Mouse (Mus musculus): ENCODE data around the gene Slc7a8.
A peak's percentile ranks its signal among the peaks of the same experiment; 100 is the strongest.

Slc7a8 gene

GRCm38 (mm10) chr14:54701298-54701697 lies 80.4 kb downstream of the Slc7a8 start:
- DNase-seq (ENCODE audit: low read depth, low spot score), result peak; percentile 85

GRCm38 (mm10) chr14:54699586-54699985 lies 82.2 kb downstream of the Slc7a8 start:
- DNase-seq (ENCODE audit: low read depth, low spot score), result peak; percentile 82

GRCm38 (mm10) chr14:54698733-54699132 lies 83.0 kb downstream of the Slc7a8 start, which contains the start of gene Gm29776:
Gene Gm29776, minus strand, starts transcription at chr14:54698833.
- DNase-seq (ENCODE audit: low read depth, low spot score), result no peak

DNA sequence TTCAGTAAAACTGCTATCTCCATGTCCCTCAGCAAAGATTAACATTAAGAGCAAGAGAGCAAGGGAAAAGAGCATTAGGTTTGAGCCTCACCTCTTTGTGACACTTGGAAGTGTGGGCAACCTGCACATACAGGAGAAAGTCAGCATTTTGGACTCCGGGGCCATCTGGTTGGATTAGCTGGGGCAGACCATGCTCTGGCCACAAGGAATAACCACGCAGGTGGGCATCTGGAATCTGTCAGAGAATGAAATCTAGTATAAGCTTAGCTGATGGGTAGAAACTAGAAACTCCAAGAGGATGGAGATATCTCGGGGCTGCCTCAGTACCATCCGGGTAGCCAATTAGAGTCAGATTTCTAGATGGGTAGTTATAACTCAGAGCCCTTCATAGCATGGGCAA lies 85.0 kb downstream of the Slc7a8 start:
- no peak for DNase-seq (ENCODE audit: low read depth, low spot score)

DNA sequence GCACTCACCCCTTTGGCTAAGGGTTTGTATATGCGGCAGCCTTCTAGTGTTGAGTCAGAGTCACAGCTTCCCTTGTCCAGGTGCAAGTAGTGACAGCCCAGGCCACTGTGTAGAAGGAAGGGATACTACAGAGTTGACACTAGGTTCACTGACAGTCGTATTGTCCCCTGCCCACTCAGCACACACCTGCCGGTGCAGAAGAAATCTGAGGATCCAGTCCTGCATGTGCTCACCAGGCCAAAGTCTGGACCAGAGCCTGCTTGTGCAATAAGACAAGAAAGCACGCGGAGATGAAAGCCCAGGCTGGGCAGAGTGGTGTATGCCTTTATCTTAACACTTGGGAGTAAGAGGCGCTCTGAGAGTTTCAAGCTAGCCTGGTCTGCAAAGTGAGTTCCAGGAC lies 86.7 kb downstream of the Slc7a8 start:
- no peak for DNase-seq (ENCODE audit: low read depth, low spot score)

DNA sequence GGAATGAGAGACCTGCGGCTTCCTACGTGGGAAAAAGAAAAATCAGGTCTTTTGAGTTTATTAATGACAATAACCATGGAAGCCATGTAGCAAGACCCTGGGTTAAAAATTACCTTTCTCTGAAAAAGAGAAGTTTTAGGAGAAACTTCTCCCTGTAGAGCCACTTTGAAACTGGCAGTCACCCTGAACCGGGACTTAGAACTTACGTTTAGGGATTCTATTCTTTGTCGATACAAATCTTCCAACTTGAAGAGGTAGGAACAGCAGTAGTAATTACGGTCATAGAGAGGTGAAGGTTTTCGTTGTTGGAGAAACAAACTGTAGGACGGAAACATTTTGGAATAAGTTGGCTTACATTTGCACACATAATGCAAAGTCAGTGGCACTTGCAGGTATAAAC lies 94.5 kb downstream of the Slc7a8 start:
- no peak for DNase-seq (ENCODE audit: low read depth, low spot score)

DNA sequence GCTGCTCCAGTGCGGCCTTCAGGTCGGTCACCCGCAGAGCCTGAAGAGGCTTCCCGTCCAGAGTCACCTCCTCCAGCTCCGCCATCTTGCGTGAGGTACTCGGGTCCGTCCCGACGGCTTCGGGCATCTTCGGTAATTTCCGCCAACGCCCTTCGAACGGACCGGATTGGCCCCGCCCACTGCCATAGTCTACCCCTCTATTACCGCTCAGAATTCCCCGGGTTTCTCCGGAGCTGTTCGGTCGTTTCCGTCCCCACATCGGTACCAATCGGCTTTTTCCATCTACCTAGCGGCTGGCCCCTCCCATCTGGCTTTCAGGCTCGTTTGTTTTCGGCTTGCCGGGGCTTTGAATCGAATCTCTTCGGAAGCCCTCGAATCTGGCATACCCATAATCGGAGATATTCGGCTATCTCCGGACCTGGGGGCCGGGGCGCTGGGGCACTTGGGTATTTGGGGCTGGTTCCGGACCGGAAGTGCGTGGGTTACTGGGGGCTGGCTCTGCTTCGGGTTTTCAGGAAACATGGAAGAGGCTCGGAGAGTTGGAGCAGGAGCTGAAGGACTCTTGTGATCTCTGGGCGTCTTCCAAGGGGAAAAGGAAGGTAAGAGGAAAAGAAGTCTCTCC lies 95.1 kb downstream of the Slc7a8 start, which contains the start of gene Acin1:
Gene Acin1, minus strand, starts transcription at position 410 of the 622 bp plus-strand sequence.
- peak; percentile 98 for DNase-seq (ENCODE audit: low read depth, low spot score)

DNA sequence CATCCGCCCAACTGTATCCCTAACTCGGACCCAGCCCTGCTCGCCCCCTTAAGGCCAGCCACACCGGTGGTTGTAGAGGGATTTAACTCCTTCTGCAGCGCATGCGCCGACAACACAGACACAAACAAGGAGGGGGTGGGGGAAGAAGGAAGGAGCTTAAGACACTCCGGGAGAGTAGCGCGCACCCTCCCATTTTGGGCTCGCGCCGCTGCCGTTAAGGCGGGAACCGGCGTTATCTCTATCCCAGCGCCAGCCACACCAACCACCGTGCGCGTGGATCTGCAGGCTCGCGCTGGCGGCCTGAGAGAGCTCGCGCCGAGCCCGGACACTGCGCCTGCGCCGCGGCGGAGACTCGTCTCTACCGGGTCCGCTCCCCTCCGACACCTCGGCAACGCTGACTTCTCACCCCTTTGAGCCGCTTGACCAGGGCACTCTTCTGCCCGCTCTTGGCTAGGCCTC lies 95.7 kb downstream of the Slc7a8 start, which contains the start of gene 1700123O20Rik:
Gene 1700123O20Rik, plus strand, starts transcription at position 154 of the 459 bp plus-strand sequence.
- DNase-seq (ENCODE audit: low read depth, low spot score), result peak; percentile 97

- DNase-seq (ENCODE audit: low read depth, low spot score), result no peak
Observed at GRCm38 (mm10) chr14:54685471-54685870, 96.3 kb downstream of the Slc7a8 start.

DNA sequence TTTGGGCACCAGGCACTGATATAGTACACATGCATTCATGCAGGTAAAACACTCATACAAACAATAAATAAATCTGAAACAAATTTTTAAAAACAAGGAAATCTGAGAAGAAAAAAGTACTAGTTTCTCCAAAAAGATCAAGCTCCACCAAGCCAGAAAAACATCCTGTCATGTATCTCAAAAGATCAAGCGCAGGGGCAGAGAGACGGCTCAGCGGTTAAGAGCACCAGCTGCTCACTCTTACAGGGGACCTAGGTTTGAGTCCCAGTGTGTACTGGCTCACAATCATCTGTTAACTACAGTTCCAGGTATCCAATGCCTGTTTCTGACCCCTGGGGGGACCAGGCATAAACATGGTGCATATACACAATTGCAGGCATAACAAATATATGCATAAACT lies 99.3 kb downstream of the Slc7a8 start:
- no peak for DNase-seq (ENCODE audit: low read depth, low spot score)

- DNase-seq (ENCODE audit: low read depth, low spot score), result peak; percentile 36
Observed at GRCm38 (mm10) chr14:54678657-54679304, 103.0 kb downstream of the Slc7a8 start.

DNA sequence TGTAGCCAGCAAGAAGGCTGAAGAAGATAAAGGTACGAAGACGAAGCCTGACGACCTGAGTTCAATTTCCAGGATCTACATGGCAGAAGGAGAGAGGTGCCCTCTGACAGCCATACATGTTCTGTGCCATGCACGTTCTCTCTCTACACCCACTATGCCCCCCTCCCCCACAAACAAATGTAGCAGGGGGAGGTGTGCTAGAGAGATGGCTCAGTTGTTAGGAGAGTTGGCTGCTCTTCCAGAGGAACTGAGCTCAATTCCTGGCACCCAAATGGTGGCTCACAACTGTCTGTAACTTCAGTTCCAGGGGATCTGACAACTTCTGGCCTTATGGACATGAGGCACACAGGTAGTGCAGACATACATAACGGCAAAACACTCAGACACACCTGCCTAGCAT lies 105.5 kb downstream of the Slc7a8 start:
- no peak for DNase-seq (ENCODE audit: low read depth, low spot score)

DNA sequence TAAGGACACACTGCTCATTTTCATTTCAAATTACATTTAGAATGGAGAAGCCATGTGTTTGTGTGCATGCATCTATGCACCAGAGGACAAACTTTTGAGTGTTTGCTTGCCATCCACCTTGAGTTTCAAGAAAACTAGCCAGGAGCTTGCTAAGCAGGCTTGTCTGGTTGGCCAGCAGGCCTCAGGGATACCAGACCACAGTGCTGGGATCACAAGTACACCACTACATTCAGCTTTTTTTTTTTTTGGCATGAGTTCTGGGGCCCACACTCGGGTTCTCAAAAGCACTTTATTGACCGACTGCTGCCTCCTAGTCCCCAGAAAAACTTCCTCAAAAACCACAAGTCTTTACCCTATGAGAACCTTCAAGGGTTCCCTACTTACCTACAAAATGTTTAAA lies 107.4 kb downstream of the Slc7a8 start:
- DNase-seq (ENCODE audit: low read depth, low spot score), result no peak
